9 mouse cellular contexts compared by ENCODE assay signal in the genomic region with DNA sequence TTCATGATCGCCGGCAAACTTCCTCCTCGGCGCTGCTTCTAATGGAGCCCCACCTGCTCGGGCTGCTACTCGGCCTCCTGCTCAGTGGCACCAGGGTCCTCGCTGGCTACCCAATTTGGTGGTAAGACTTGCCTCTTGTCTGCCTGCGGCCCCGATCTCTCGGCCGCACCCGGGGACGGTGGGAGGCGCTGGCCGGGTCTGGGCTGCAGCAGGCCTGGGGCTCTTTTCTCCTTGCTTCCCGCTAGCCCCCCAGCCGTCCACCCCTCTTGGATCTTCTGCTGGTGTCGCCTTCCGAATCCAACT. TPM values are rescaled to one million over a fixed set of nuclear protein-coding genes. Genes with fewer than 3 reads are reported as not detected.
DNase-seq lines count a peak whose midpoint lies in the region; ATAC-seq and TF ChIP-seq lines count a peak whose summit lies in the region.
"Had no signal": no experiment of that assay in that cellular context is flagged by ENCODE, and none has a peak within 500 bp of the region (broad histone marks: within the 10 kb centered on the region; RNA-seq: fewer than 3 reads in every experiment).

No protein-coding gene starts in this region.

- H3K4me2 ChIP-seq in heart, embryonic 11.5 days, result peak overlapping the region; percentile 63
- H3K4me2 ChIP-seq in liver, postnatal 0 days (ENCODE audit: low read depth, low read length), result no peak overlapping the region

- TF ChIP-seq EP300 in liver, postnatal 0 days (IDR thresholded peaks at IDR 0.05; ENCODE audit: low read depth), result no peak

- H3K4me1 ChIP-seq in heart, embryonic 11.5 days (ENCODE audit: control insufficient read depth, insufficient read depth, low read length), result peaks cover 9% of the 10 kb centered on the region
- H3K4me1 ChIP-seq in E14TG2a.4 (replicated peaks; ENCODE audit: low read depth, low read length), result peaks cover 58% of the 10 kb centered on the region
- peaks cover 5% of the 10 kb centered on the region; the same call in 1 of the 2 replicates for H3K4me1 ChIP-seq in liver, postnatal 0 days (ENCODE audit: insufficient read depth)

- H3K9ac ChIP-seq in heart, embryonic 11.5 days (ENCODE audit: low read depth, low read length), result no peak overlapping the region
- no peak overlapping the region for H3K9ac ChIP-seq in liver, postnatal 0 days (replicated peaks)

- no peak for TF ChIP-seq CTCF in E14TG2a.4 (conservative IDR thresholded peaks at IDR 0.05; ENCODE audit: low read length)
- TF ChIP-seq CTCF in liver, postnatal 0 days (IDR thresholded peaks at IDR 0.05; ENCODE audit: low read depth), result no peak

- no peaks in the 10 kb centered on the region for H3K9me3 ChIP-seq in heart, embryonic 11.5 days (replicated peaks; ENCODE audit: control insufficient read depth, low read length)
- H3K9me3 ChIP-seq in E14TG2a.4 (ENCODE audit: low read length), result no peaks in the 10 kb centered on the region
- no peaks in the 10 kb centered on the region for H3K9me3 ChIP-seq in liver, postnatal 0 days (ENCODE audit: low read length)

- H3K4me3 ChIP-seq in heart, embryonic 11.5 days (ENCODE audit: low read depth, low read length), result peak overlapping the region; percentile 33
- peak overlapping the region; percentile 74 for H3K4me3 ChIP-seq in E14TG2a.4 (replicated peaks; ENCODE audit: low read length)
- H3K4me3 ChIP-seq in liver, postnatal 0 days (ENCODE audit: low read depth, low read length), result 0 out of 2 replicates have a peak overlapping the region, but pooled peaks have one; percentile 15

- no peaks in the 10 kb centered on the region for H3K36me3 ChIP-seq in heart, embryonic 11.5 days (ENCODE audit: control insufficient read depth, insufficient read depth, low read length)
- H3K36me3 ChIP-seq in E14TG2a.4 (ENCODE audit: insufficient read depth, low read length), result no peaks in the 10 kb centered on the region
- no peaks in the 10 kb centered on the region for H3K36me3 ChIP-seq in liver, postnatal 0 days (replicated peaks; ENCODE audit: insufficient read depth, low read length)

- WGBS in heart, embryonic 11.5 days (ENCODE audit: insufficient replicate concordance), result under 1% methylated on average over 18 of the region's 19 CpGs
- WGBS in liver, postnatal 0 days (ENCODE audit: insufficient replicate concordance), result 2% methylated on average over 19 of the region's 19 CpGs

- no peak for ATAC-seq in heart, embryonic 11.5 days (replicated peaks; ENCODE audit: insufficient number of reproducible peaks, low FRiP score, low TSS enrichment)
- 0 out of 2 replicates have a peak, but pooled peaks have one; percentile 7 for ATAC-seq in granulocyte monocyte progenitor cell, adult 5-6 weeks (replicated peaks; ENCODE audit: poor library complexity, severe bottlenecking)
- ATAC-seq in liver, postnatal 0 days, result no peak

- DNase-seq in heart, adult 18-20 months, result no peak
- DNase-seq in liver, postnatal 0 days, result no peak
- DNase-seq in right cerebral cortex, postnatal 10 days (ENCODE audit: low spot score in 2 of 2), result no peak
- no peak for DNase-seq in urinary bladder, postnatal 36 days (ENCODE audit: low spot score in 2 of 2)
- no peak for DNase-seq in right cerebral cortex, postnatal 25 days

- H3K27me3 ChIP-seq in heart, embryonic 11.5 days (ENCODE audit: control insufficient read depth, insufficient read depth, low read length), result peaks cover 92% of the 10 kb centered on the region
- peaks cover 99% of the 10 kb centered on the region for H3K27me3 ChIP-seq in E14TG2a.4 (ENCODE audit: insufficient read depth, low read length)
- peaks cover 81% of the 10 kb centered on the region for H3K27me3 ChIP-seq in liver, postnatal 0 days (ENCODE audit: insufficient read depth, low read length)

- H3K27ac ChIP-seq in heart, embryonic 11.5 days (ENCODE audit: low read depth, low read length), result no peak overlapping the region
- H3K27ac ChIP-seq in liver, postnatal 0 days (ENCODE audit: low read depth), result no peak overlapping the region

RNA-seq across cellular contexts. Expression of gene Wnt3, which starts 0.2 kb away (rescaled TPM):
- 0.14 and 0.23 TPM in 2 replicates for polyA plus RNA-seq in heart, embryonic 11.5 days (2014; fragmentation: Nextera tagmentation; extraction: Ambion mirVana)
- not detected for total RNA-seq in heart, adult 18-20 months (2021)
- total RNA-seq in granulocyte monocyte progenitor cell, adult 5-6 weeks (2014; fragmentation: Nextera tagmentation), result not detected in 2 replicates
- not detected in 2 replicates for total RNA-seq in granulocyte monocyte progenitor cell, adult 5-6 weeks (2017)
- polyA plus RNA-seq in liver, postnatal 0 days (2015; fragmentation: Nextera tagmentation; extraction: Ambion mirVana), result not detected in 2 replicates

RNA-seq across cellular contexts. Expression of gene Wnt9b, which starts 24.6 kb away (rescaled TPM):
- 0.90 and 1.3 TPM in 2 replicates for polyA plus RNA-seq in heart, embryonic 11.5 days (2014; fragmentation: Nextera tagmentation; extraction: Ambion mirVana)
- total RNA-seq in heart, adult 18-20 months (2021), result under 1 TPM; 0.77 to 0.79 TPM
- total RNA-seq in granulocyte monocyte progenitor cell, adult 5-6 weeks (2014; fragmentation: Nextera tagmentation), result not detected in 2 replicates
- total RNA-seq in granulocyte monocyte progenitor cell, adult 5-6 weeks (2017), result not detected in 2 replicates
- 0.08 and 0.20 TPM in 2 replicates for polyA plus RNA-seq in liver, postnatal 0 days (2015; fragmentation: Nextera tagmentation; extraction: Ambion mirVana)
- polyA plus RNA-seq: C2C12 had no signal

Comparison
In these comparisons a context has a peak if more than half of its experiments do, and no peak if none do; other contexts are left out.
1. H3K4me3 ChIP-seq: peak in every context shown above with its lines; median percentile 74 in E14TG2a.4; 33 in heart, embryonic 11.5 days; 15 in liver, postnatal 0 days.